Mouse (Mus musculus): ENCODE data around the gene Slc22a3. TPM values are rescaled to one million over a fixed set of nuclear protein-coding genes. Genes with fewer than 3 reads are reported as not detected.

The Slc22a3 gene
- polyA plus RNA-seq, 1 experiment: 0.11 TPM

DNA sequence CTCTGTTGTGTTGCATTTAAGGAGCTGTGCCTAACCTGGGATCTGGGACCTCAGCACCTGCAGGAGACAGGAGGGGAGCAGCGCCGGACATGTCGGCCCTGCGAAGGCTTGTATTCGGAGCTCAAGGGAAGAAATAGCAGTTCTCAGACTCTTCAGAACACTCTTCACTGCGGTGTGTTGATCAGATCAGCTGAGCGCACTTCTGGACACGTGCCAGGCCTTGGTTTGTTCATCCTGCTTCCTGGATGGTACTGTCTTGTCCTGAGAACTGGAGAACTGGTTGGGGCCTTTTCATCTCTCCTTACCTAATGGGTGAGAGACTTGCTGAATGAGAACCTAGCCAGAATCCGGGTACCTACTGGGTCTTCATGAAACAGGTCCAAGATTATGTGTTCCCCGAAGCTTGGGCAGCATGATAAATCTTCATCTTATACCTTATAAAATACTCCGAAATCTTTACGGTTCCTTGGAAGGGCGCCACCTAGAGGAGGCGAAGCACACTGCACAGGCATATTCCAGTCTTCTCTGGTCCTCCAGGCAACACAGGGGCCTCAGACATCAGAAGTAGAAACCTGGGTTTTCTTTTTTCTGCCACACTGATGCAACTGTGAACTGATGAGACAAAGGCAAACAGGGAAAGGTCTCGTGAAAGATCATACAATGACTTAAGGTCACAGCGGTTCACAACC lies 86.5 kb downstream of the Slc22a3 start:
- Histone ChIP-seq H3K36me3 (ENCODE audit: control insufficient read depth, insufficient read depth, low read length) (no peaks in the 10 kb centered on the region), H3K4me3 (ENCODE audit: control insufficient read depth, low read depth, low read length) (peak overlapping the region; percentile 85), H3K4me1 (ENCODE audit: control insufficient read depth, insufficient read depth, low read length) (peaks cover 3% of the 10 kb centered on the region), H3K27me3 (ENCODE audit: control insufficient read depth, insufficient read depth, low read length) (no peaks in the 10 kb centered on the region), H3K27ac (ENCODE audit: control insufficient read depth, insufficient read depth, low read depth, low read length) (no peak overlapping the region)
- TF ChIP-seq POLR2A (IDR thresholded peaks at IDR 0.05; ENCODE audit: control insufficient read depth, low read depth, low read length) (no peak), CTCF (IDR thresholded peaks at IDR 0.05; ENCODE audit: control insufficient read depth, insufficient read depth, insufficient replicate concordance, low read depth, low read length) (peak; percentile 78; the same call in 1 of the 2 replicates)

DNA sequence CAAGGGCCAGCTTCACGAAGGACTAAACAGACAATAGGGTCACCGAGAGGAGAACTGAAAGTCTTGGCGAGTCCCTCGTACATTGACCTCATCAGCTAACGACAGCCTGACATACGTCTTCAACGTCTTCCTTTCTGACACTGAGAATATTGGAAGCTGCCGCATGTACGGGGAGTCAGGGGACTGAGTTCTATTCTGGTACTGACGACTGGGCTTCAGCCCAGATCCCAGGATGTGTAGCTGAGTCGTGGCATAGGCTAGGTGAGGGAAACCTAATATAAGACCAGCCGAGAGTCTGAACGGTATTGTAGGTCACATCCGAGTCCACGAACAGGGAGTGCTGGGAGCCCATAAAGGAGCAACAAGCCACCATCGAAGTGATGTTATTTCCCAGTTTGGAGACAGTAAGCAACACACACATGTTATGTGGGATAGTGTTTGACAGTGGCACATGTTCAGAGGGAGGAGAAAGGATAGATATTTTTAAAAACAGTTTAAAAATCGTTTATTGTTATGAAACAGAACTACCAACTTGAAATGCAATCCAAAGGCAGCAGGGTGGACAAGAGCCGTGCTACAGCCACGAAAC lies 87.9 kb downstream of the Slc22a3 start:
- H3K27ac ChIP-seq (ENCODE audit: control insufficient read depth, insufficient read depth, low read depth, low read length): no peak overlapping the region
- peak overlapping the region; percentile 7; the same call in 1 of the 2 replicates for H3K4me3 ChIP-seq (ENCODE audit: control insufficient read depth, low read depth, low read length)
- no peaks in the 10 kb centered on the region for H3K27me3 ChIP-seq (ENCODE audit: control insufficient read depth, insufficient read depth, low read length)
- H3K36me3 ChIP-seq (ENCODE audit: control insufficient read depth, insufficient read depth, low read length): no peaks in the 10 kb centered on the region
- no peak for TF ChIP-seq POLR2A (IDR thresholded peaks at IDR 0.05; ENCODE audit: control insufficient read depth, low read depth, low read length)
- TF ChIP-seq CTCF (IDR thresholded peaks at IDR 0.05; ENCODE audit: control insufficient read depth, insufficient read depth, insufficient replicate concordance, low read depth, low read length): no peak
- H3K4me1 ChIP-seq (ENCODE audit: control insufficient read depth, insufficient read depth, low read length): peaks cover 3% of the 10 kb centered on the region

DNA sequence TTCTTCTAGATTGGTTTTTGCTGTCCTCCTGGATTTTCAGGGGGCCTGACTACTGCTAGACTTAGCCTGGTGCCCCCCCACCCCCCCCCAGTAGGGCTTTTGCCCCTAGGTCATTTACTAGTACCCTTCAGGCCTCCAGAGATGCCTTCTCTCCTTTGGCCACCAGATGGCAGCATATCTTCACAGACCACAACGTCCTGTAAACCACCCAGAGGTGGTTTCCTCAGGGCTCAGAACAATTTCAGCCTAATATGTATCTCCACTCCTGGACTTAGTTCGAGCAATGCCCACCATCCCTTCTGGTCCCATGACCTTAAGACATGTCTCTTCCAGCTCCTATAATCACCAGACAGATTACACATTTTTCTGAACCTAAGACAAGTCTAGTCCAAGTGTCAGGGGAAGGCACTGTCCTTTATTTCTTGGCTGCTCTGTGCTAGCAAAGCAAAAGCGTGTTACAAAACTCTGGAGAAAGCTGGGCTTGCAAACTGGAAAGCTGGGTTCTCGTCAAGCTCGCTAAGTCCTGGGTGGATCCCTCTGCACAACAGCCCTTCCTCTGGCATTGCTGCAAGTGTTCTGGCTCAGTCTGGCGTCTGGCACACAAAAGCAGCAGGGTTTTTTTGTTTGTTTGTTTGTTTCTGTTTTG lies 91.1 kb downstream of the Slc22a3 start:
- peak; percentile 57; the same call in 1 of the 2 replicates for TF ChIP-seq CTCF (IDR thresholded peaks at IDR 0.05; ENCODE audit: control insufficient read depth, insufficient read depth, insufficient replicate concordance, low read depth, low read length)
- TF ChIP-seq POLR2A (IDR thresholded peaks at IDR 0.05; ENCODE audit: control insufficient read depth, low read depth, low read length): no peak
- Histone ChIP-seq H3K27me3 (ENCODE audit: control insufficient read depth, insufficient read depth, low read length) (no peaks in the 10 kb centered on the region), H3K36me3 (ENCODE audit: control insufficient read depth, insufficient read depth, low read length) (no peaks in the 10 kb centered on the region), H3K4me3 (ENCODE audit: control insufficient read depth, low read depth, low read length) (no peak overlapping the region), H3K27ac (ENCODE audit: control insufficient read depth, insufficient read depth, low read depth, low read length) (no peak overlapping the region; the same call in 1 of the 2 replicates), H3K4me1 (ENCODE audit: control insufficient read depth, insufficient read depth, low read length) (peaks cover 3% of the 10 kb centered on the region)

DNA sequence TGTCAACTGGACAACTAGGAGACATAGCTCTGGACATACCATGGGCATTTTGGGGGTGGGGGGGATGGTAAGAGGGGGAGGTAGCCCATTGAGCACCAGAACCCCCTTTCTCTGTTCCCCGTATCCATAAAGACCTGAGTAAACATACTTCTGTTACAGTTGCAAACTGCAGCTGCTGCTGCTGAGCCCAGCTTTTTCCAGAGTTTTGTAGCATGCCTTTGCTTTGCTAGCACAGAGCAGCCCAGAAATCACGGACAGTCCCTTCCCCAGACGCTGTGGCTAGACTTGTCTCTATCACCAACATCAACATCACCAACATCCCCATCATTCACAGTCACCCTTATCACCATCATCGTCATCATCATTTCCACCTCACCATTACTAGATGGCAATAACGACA lies 91.8 kb downstream of the Slc22a3 start:
- Histone ChIP-seq H3K27ac (ENCODE audit: control insufficient read depth, insufficient read depth, low read depth, low read length) (no peak overlapping the region), H3K36me3 (ENCODE audit: control insufficient read depth, insufficient read depth, low read length) (no peaks in the 10 kb centered on the region), H3K27me3 (ENCODE audit: control insufficient read depth, insufficient read depth, low read length) (no peaks in the 10 kb centered on the region), H3K4me1 (ENCODE audit: control insufficient read depth, insufficient read depth, low read length) (peaks cover under 1% of the 10 kb centered on the region), H3K4me3 (ENCODE audit: control insufficient read depth, low read depth, low read length) (no peak overlapping the region)
- TF ChIP-seq CTCF (IDR thresholded peaks at IDR 0.05; ENCODE audit: control insufficient read depth, insufficient read depth, insufficient replicate concordance, low read depth, low read length) (no peak), POLR2A (IDR thresholded peaks at IDR 0.05; ENCODE audit: control insufficient read depth, low read depth, low read length) (no peak)

DNA sequence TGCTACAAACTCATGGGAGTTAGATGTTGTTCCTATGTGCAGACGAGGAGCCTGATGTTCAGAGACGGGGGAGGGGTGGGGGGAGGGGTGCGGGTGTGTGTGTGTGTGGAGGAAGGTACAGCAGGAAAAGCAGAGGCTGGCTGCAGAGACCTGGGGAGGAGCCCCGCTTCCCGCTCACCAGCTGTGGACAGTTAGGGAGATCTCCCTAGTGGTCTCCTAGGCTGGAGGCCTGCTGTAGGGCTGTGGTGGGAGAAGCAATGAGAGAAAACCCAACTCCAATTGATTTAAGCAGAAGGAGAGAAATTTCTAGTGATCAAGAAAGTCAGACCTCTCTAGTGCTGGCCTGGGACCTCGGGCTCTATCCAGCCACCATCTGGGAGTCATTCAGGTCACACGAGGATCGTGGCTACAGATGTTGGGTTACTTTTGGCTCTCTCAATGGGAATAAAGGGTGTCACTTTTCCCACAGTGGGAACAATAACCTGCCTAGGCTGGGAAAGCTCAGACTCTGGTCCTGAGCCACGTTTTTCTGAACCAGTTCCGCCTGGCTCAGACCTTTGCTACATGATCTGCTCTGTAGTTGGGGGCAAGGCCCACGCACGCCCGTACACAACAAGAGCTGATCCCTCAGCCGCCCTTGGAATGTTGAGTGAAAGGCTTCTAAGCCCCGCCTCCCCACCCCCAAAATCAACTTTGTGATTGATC lies 92.3 kb downstream of the Slc22a3 start:
- Histone ChIP-seq H3K27ac (ENCODE audit: control insufficient read depth, insufficient read depth, low read depth, low read length) (no peak overlapping the region), H3K36me3 (ENCODE audit: control insufficient read depth, insufficient read depth, low read length) (no peaks in the 10 kb centered on the region), H3K4me3 (ENCODE audit: control insufficient read depth, low read depth, low read length) (no peak overlapping the region), H3K4me1 (ENCODE audit: control insufficient read depth, insufficient read depth, low read length) (no peaks in the 10 kb centered on the region; the same call in 1 of the 2 replicates), H3K27me3 (ENCODE audit: control insufficient read depth, insufficient read depth, low read length) (no peaks in the 10 kb centered on the region)
- no peak for TF ChIP-seq POLR2A (IDR thresholded peaks at IDR 0.05; ENCODE audit: control insufficient read depth, low read depth, low read length)

DNA sequence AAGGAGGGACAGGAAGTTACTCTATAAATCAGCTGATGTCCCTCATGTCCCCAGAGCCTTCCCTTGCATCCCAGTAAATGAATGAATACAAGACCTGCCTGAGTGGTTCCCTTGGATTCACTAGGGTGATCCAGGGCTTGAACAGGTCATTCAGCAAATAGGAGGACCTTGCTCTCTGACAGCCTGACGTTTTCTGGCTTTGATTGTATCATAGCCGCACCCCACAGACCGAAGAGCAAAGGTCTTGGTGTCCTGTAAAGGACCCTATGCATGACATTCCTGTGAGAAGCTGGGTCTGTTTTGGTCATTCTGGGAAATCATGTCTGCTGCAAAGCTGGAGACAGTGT lies 94.6 kb downstream of the Slc22a3 start:
- H3K4me1 ChIP-seq (ENCODE audit: control insufficient read depth, insufficient read depth, low read length): no peaks in the 10 kb centered on the region; the same call in 1 of the 2 replicates
- H3K27ac ChIP-seq (ENCODE audit: control insufficient read depth, insufficient read depth, low read depth, low read length): no peak overlapping the region; the same call in 1 of the 2 replicates
- no peaks in the 10 kb centered on the region for H3K27me3 ChIP-seq (ENCODE audit: control insufficient read depth, insufficient read depth, low read length)
- H3K4me3 ChIP-seq (ENCODE audit: control insufficient read depth, low read depth, low read length): no peak overlapping the region
- TF ChIP-seq POLR2A (IDR thresholded peaks at IDR 0.05; ENCODE audit: control insufficient read depth, low read depth, low read length) (no peak), CTCF (IDR thresholded peaks at IDR 0.05; ENCODE audit: control insufficient read depth, insufficient read depth, insufficient replicate concordance, low read depth, low read length) (no peak)
- no peaks in the 10 kb centered on the region for H3K36me3 ChIP-seq (ENCODE audit: control insufficient read depth, insufficient read depth, low read length)
